Mouse (Mus musculus) ES-CJ7 (cell line): ENCODE results near the gene Clasp1.

Experiments
- DNase-seq: peaks from one replicate; pipeline ENCODE4 v3.0.0; 2011; ENCODE audit warnings: low read depth, low spot score

The Clasp1 gene

DNA sequence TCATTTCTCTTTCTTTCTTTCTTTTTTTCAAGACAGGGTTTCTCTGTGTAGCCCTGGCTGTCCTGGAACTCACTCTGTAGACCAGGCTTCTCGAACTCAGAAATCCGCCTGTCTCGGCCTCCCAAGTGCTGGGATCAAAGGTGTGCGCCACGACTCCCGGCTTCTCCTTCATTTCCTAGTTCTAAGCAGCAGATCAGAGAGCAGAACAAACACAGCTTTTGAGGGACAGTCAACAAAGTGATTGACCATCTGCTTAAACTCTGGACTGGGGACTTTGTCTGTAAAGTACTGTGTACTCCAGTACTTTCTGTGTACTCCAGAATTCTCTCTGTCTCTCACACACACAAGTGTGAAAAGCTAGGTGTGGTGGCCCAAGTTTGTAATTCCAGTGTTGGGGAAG, 14.1 kb downstream of the Clasp1 start:
- no peak for DNase-seq

DNA sequence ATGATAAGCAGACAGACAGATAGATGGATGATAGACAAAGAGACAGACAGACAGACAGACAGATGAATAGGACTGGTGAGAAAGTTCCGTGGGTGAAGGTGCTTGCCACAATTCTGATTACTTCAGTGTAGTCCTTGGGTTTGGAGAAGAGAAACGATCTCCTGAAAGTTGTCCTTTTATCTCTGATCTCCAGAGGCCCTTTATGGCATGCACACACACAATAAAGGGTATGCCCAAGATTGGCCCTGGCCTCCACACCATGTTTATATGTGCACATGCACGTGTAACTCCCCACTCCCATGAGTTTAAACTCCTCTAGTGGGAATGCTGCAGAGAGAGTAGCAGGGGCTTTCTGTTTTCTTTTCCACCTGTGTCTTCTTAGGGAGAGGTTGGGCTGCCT, 14.6 kb downstream of the Clasp1 start:
- DNase-seq, result no peak

DNA sequence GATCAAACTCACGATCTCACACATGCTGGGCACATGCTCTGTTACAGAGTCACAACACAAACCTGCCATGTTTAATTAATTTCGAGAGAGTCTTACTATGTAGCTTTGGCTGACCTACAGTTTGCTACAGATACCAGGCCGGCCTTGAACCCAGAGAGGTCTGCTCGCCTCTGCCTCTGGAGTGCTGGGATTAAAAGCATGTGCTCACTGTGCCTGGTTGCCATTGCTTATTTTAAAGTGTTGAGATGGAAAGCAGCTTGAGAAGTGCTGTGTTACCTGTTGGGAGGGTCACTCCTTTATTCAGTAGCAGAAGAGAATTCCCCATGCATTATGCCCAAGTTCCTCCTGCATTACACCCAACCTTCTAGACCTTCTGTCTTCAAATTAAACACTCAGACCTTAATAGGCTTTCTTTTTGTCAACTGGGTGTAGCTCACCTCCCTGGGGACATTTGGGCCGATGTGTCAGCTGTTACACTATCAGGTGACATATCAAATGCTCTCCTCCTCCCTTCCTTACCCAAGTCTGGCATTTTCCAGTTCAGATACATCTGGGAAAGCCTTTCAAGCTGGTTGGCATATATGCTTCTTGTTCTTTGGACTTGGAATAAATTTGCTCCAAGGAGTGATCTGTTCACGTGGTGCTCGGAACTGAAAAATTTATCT, 18.9 kb downstream of the Clasp1 start:
- no peak for DNase-seq

DNA sequence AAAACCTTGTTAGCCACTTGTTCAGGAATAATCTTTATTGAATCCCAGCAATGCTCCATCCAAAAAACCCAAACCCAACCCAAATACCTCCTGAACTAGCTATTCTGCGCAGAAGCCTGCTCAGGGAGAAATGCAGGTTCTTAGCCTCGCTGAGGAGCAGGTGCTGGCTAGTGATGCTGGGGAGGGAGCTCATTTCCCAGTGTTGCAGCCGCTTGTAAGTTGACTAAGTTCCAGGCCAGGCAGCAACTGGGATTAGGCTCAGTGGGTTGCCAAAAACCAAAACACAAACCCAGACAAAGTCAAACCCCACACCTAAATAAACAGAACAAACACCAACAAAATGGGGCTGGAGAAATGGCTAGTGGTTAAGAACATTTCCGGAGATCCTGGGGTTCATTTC, 20.4 kb downstream of the Clasp1 start:
- no peak for DNase-seq

DNA sequence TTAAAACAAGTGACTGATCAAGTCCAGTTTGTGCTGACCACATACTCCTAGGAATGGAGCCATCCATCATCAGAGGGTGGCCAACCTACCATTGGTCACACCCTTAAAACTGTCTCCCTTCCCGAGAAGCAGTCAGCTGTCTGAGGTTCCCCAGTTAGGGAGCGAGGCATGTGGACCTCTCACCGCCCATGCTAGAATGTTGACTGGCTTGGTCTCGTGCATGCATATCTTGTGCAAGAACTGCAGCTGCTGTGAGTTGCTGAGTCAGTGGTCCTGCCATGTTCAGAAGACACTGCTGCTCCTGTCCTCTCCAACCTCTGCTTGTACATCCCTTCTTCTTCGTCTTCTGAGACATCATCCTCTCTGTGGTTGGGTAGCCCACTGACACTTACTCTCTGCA, 22.0 kb downstream of the Clasp1 start:
- no peak for DNase-seq

DNA sequence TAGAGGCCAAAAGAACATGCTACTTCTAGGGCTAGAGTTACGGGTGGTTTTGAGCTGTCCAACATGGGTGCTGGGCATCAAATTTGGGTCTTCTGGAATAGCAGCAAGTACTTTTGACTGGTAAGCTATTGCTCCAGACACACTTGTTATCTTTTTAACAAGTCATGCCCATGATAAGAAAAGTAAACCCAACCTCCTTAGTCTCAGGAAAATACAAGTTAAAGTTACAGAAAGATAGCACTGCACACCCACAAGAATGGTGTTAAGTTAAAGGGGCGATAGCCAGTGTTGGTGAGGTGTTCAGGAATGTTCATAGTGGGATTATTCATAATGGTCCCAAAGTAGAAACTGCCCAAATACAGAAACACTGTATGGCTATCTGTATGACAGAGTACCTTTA, 24.3 kb downstream of the Clasp1 start:
- DNase-seq, result no peak

DNA sequence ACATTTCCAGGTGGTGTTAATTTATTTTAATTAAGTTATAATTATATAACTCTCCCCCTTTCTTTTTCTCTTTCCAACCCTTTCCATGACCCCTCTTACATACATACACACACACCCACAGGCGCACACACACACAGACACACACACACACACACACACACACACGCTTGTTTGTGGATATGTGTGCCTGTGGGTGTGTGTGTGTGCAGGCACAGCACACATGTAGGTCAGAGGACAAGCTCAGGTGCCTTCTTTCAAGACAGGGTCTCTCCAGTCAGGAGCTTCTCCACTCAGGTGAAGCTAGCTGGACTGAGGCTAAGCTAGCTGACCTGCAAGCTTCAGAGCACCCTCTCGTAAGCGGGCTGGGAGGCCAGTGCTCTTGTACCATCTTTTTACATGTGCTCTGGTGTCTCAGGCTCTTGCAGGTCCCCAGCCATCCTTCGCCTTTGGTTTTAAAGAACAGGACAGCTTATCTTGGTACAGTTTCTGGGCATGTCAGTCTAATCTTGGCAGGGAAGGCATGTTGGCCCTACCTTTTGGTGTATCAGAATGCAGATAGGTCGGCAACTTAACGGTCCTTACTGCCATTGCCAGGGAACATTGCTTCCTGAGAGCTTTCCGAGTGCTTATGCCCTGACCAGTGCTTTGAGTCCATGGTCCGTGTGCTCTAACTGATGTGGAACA, 28.3 kb downstream of the Clasp1 start:
- DNase-seq, result no peak

DNA sequence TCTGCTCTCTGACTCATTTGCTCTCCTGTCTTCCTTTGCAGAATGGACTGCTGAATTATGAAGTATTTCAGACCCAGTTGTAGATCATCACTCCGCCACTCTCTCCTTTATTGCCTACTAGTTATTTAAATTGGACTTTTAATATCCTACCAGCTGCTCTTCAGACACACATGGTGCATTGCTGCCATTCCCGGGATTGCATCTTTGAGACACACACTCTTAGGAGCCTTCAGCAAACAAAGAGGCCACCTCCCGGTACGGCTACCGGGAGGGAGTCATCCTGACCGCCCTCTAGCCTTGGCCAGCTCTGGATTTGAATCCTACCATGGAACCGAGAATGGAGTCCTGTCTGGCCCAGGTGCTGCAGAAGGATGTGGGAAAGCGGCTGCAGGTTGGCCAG, 30.5 kb downstream of the Clasp1 start:
- no peak for DNase-seq

DNA sequence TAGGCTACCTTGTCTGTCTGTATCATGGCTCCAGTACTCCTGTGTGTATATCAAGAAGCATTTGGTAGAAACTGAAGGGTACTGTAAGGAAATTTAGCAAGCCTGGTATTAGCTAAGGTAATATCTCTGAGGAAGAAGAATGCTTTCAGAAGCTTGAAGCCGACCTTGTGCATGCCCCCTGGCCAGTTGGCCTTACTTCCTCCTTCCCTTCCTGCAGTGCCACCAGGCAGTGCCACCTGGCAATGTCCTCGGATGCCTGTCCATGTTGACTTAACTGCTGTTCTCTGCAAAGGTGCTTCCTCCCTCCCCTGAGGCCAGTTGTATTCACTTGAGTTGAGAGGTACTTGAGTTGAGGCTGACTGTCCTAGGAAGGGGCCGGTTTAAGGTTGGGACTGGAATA, 32.3 kb downstream of the Clasp1 start:
- no peak for DNase-seq

DNA sequence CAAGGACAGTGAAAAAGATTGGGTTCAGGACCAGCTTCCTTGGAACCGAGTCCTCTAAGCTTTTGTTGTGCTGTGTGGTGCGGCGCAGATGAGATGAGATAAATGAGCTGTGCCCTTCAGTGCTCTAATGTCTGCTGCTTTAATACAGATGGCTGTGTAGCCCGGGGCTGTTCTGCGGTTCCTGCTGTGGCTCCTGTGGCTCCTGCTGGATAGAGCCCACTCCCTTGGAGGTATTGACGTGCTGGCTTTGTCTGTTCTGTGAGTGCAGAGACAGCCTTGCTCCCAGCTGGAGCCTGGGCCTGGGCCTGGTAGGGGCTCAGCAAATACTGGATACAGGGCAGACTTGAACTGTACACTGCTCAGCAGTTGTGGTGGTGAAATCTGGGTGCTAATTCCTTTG, 34.0 kb downstream of the Clasp1 start:
- peak; percentile 54 for DNase-seq

DNA sequence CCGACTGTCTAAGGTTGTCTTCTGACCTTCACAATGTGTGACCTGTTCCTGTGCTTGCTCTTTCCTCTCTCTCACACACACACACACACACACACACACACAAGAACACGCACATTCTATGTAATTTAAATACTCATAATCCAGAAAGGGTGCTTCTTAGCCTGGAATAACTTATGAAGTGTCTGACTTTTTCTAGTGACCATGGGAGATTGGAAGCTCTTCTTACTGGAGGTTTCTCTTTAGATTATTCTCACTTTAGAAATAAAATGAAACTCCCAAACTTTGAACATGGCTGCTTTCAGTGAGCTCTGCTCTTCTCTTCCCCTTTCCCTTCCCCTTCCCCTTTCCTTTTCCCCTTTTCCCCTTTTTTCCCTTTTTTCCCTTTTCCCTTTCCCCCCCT, 37.1 kb downstream of the Clasp1 start:
- no peak for DNase-seq

DNA sequence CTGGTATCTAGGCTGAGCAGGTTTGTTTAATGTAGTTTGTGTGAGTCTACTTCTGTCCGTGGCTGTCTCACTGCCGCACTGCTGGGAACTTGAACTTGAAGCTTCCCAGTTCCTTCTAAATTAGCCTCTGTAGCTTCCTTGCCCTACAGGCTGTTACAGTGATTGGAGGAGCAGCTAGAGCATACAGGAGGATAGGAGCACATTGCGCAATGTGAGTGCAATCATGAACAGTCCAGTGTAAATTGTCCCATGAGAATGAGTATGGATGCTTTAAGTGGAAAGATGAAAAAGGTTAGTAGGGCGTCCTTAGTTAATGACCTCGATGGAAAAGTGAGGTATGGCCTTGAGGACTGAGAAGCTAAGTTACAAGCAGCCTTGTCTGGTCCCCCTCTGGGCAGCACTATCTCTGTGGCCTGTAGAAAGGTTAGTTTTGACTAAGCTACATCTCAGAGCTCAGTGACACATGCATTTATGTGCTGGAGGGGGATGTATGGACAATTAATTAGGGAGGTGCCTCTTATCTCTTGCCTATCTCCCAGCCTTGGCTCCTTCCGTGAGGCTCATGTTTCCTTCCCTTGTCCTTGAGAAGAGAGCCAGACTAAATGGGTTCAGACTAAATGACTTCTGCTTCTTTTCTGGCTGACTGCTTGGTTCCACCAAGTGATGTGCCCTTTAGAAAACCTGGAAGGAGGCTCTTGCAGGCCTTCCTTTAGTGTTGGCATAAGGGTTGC, 39.7 kb downstream of the Clasp1 start:
- DNase-seq, result no peak

DNA sequence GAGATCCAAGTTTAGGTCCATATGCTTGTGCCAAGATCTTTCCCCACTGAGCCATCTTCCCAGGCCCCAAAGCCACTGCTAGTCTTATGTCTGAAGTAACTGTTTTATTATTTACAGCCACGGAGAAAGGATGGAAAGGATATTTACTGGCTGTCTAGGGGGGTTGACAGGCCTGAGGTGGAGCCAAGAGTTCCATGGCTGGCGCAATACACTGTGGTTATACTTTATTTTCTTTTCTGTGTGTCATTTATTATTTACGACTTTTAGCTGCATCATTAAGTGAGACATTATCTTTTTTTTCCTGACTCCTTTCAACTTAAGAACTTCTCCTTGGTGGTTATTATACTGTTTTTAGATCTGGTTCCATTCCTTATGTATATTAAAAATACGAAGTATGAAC, 42.7 kb downstream of the Clasp1 start:
- DNase-seq, result no peak

DNA sequence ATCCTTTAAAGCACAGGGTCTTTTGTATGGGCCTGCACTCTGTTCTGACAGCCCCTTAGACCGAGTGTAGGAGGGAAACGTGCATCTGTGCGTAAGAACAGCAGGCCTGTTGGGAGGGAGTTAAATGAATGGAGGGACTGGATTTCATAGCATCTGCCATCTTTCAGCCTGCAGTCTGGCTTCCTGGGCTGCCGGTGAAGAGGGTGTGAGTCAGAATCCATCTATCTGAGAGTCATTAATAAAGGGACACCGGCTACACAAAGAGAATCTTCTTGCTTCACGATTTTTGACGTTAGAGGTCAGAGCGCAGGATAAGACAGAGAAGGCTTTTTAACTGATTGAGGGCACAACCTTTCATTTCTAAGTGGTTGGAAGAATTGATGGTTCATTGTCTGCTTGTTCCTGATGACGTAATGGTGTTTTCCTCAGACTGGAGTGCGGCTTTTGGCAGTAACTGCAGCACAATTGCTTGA, 46.2 kb downstream of the Clasp1 start:
- DNase-seq, result no peak

DNA sequence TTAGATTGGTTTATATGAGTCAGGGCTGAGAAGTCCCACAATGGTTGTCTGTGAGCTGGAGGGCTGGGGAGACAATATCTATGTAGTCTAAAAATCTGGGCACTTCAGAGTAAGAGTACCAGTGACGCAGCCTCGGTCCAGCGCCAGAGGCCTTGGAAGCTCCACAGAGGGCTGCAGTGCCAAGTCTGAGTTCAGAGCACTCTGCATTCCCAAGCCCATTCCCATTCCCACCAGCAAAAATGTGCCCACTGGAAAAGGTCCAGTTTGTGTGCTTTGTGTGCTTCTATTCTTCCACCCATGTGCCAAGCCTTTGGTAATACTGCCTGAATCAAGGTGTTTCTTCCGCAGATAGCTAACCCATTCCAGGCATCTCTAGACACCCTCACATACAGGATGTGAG, 49.0 kb downstream of the Clasp1 start:
- no peak for DNase-seq

DNA sequence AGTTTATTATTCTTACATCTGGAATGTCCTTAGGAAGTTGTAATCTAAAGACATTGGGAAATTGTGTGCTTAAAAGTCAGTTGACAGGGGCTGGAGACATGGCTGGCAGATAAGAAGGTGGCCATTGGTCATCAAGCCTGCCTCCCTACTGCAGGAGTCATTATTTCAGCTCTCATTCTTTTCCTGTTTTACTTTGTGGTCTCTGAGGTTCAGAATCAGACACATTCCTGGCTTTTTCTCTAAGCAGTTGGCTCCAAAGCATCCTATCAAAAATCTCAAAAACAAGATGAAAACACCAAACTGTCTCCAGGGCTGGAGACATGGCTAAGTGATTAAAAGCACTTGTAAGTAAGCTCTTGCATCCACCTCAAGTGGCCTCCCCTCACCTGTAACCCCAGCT, 49.5 kb downstream of the Clasp1 start:
- DNase-seq, result no peak

DNA sequence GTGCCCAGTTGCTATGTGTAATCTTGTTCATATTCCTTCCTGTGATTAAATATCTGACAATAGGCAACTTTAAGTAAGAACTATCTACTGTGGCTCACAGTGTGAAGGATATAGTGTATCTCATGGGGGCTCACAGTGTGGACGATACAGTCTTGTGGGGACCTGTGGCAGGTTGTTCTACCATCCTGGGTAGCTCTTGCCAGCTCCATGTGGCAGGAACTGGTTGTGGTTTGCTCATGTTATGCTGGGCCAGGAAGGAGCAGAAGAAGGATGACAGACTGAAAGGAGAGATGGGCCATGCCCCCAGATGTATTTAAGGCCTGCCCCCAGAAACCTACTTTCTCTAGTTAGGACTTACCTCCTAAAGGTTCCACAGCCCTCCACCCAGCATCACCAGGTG, 51.7 kb downstream of the Clasp1 start:
- DNase-seq, result no peak

DNA sequence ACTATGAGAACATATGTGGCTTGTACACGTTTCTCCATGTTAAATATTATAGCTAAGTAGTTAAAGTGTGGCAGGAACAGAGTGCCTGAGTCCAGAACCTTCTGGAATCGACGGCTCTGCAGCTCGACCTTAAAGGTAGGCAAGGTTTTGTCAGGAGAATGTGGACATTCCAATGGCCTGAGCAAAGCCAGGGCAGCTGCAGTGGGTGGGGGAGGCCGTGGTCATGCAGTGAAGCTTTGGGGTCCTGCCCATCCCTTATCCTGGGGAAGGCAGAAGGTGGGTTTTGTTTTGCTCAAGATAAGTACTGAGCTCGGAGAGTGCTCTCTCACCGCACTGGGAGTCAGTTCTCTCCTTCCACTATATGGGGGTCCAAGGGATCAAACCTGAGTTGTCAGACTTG, 55.6 kb downstream of the Clasp1 start:
- DNase-seq, result no peak

DNA sequence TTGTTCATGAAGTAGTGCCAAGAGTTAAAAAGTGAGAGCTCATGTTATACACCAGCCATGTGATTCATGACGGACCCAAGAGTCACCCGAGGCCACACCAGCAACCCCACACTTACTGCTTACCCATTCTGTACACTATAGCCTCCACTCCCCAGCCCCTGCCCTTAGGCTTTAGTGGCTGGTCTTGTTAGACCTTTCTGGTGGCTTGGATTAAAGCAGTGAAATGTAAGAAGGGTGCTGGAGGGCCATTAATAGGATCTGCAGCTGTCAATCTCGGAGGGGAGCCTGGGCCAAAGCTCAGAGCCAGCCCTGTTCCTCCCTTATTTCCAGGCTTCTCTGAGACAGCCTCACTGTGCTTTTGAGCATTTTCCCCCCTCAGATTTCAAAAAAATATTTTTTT, 56.1 kb downstream of the Clasp1 start:
- DNase-seq, result no peak

DNA sequence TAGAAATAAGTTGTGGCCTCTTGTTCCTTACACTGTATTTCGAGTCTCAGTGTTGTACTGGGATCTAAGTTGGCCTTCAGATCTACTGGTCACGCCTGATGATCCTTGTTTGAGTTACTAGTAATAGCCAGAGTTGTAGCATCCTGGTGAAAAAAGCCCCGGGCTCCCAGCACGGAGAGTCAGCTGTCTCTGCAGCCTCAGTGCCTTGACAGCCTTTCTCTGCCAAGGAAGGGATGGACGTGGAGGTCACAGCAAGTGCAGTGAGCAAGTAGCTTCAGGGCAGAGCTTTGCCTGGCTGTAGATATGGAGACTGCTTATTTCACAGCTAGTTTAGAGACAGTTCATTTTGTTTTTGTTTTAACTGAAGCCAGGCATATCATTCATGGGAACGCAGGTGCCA, 56.6 kb downstream of the Clasp1 start:
- no peak for DNase-seq

DNA sequence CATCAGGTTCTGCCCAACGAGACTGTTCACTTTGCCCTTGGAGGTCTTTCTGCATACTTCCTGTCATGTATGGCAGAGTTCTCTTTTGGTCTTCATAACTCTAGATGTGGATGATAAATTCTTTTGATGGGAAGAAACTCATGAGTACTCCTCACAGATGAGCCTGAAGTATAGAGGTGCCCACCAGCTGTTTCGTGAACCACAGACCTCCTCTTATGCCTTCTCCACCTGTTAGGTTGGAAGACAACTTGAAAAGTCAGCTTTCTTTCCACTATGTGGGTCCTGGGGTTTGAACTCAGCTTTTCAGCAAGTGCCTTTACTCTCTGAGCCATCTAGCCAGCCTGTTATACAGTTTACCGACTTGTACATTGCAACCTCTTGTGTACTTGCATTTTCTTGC, 57.1 kb downstream of the Clasp1 start:
- no peak for DNase-seq

DNA sequence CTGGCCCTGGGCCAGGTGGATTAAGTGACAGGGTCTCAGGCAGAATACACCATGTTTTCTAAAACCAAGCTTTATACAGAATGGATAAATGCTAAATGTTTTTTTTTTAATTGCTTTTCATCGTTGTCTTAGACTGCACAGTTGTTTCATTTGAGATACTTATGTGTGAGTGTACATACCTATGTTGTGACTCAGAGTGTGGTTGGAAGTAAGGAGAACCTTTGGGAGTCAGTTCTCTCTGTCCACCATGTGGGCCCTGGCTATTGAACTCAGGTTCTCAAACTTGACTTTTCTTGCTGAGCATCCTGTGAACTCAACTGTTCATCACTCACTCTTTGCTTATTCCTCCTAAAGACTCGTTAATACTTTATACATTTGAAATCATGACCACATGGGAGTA, 58.3 kb downstream of the Clasp1 start:
- no peak for DNase-seq

DNA sequence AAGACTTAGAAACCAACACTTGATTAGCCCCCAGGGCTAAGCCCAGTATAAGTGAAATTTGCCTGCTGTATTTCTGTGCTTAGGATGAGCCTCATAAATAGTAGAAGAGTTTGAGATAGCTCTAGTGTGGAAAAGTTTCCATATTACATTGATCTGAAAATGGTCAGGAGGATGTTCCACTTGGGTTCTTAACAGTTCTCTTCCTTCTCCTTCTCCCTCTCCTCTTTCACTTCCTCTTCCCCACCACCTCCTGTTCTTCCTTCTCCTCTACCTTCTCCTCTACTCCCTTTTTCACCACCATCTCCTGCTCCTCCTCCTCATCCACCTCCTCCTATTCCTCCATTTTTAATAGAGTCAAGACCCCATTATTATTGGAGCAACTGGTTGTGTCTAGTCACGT, 59.4 kb downstream of the Clasp1 start:
- DNase-seq, result no peak
